Mouse (Mus musculus) G1E-ER4 (cell line): ENCODE data around the gene Olfr412. TPM values are rescaled to one million over a fixed set of nuclear protein-coding genes. Genes with fewer than 3 reads are reported as not detected.

Experiments
- GATA1 ChIP-seq: IDR thresholded peaks from one replicate; pipeline ENCODE4 v1.8.0; 2012; ENCODE audit warnings: low read length, inconsistent platforms
- polyA plus RNA-seq: library from polyadenylated mRNA; stranded (reverse); fragments of >175 nt; gene quantifications from 2 replicates; pipeline ENCODE4 v1.2.3, GENCODE M21; 2012

Gene Olfr412
- polyA plus RNA-seq, 1 experiment, result not detected

GRCm38 (mm10) chr11:74408587-74409446 is 46.9 kb downstream of the Olfr412 start:
- TF ChIP-seq GATA1, result no peak

- TF ChIP-seq GATA1, result no peak
These were observed 47.5 kb downstream of the Olfr412 start for GRCm38 (mm10) chr11:74409447-74409754.

- TF ChIP-seq GATA1, result no peak
These were observed 47.9 kb downstream of the Olfr412 start for GRCm38 (mm10) chr11:74409757-74410174.

- TF ChIP-seq GATA1, result no peak
These were observed 50.1 kb downstream of the Olfr412 start for GRCm38 (mm10) chr11:74411943-74412342.

- no peak for TF ChIP-seq GATA1
These were observed 50.6 kb downstream of the Olfr412 start for GRCm38 (mm10) chr11:74412462-74412861.

GRCm38 (mm10) chr11:74413449-74413972 is 51.6 kb downstream of the Olfr412 start:
- TF ChIP-seq GATA1, result no peak

GRCm38 (mm10) chr11:74414112-74414511 is 52.2 kb downstream of the Olfr412 start:
- TF ChIP-seq GATA1, result no peak

GRCm38 (mm10) chr11:74415736-74416135 is 53.9 kb downstream of the Olfr412 start:
- no peak for TF ChIP-seq GATA1

Other genes with a start within 250 kb of the Olfr412 start
- gene Olfr401, start 248.4 kb upstream of the Olfr412 start, polyA plus RNA-seq, result not detected in 2 replicates
- gene Olfr402, start 208.5 kb upstream of the Olfr412 start, polyA plus RNA-seq, result not detected in 2 replicates
- not detected in 2 replicates for gene Olfr403, start 175.8 kb upstream of the Olfr412 start, polyA plus RNA-seq
- not detected in 2 replicates for gene Olfr43, start 150.7 kb upstream of the Olfr412 start, polyA plus RNA-seq
- gene Olfr406, start 102.3 kb upstream of the Olfr412 start, polyA plus RNA-seq, result not detected in 2 replicates
- gene Olfr59, start 78.3 kb upstream of the Olfr412 start, polyA plus RNA-seq, result not detected in 2 replicates
- not detected in 2 replicates for gene Olfr410, start 24.0 kb upstream of the Olfr412 start, polyA plus RNA-seq
- not detected in 2 replicates for gene Olfr411, start 9.4 kb upstream of the Olfr412 start, polyA plus RNA-seq
- 4.6 and 4.7 TPM in 2 replicates for gene Rap1gap2, start 248.8 kb downstream of the Olfr412 start, polyA plus RNA-seq